Mouse (Mus musculus): ENCODE measurements around the gene Gna13.
"Not testable (repeated sequence)": the region's sequence is repeated elsewhere in the genome, so short reads cannot be mapped to it uniquely, and the experiment has no call there.

The Gna13 gene

DNA sequence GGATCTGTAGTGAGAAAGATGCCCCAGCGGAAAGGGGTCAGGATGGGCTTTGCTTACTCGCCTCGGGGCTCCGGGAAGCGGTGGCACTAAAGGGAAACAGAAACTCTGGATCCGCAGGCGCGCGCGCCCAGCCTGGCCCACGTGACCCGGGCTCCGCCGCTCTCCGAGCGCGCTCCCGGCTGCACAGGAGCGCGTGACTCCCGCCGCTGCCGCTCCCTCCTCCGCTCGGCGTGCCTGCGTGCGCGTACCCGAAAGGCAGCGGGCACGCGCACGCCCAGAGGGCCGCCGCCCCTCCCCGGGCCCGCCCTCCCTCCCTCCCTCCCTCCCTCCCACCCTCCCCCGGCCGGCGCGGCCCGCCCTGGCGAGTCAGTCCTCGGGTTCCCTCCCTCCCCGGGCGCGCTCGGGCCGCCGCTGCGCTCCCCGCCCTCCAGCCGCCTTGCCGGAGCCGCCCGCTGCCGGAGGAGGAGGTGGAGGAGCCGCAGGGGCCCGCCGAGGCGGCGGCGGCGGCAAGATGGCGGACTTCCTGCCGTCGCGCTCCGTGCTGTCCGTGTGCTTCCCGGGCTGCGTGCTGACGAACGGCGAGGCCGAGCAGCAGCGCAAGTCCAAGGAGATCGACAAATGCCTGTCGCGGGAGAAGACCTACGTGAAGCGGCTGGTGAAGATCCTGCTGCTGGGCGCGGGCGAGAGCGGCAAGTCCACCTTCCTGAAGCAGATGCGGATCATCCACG is at the start of gene Gna13:
Gna13 (plus strand) TSS at position 369 of the 728 bp plus-strand sequence.
- peak; percentile 89 to 90 for DNase-seq (ENCODE audit: low spot score in 2 of 2)

DNA sequence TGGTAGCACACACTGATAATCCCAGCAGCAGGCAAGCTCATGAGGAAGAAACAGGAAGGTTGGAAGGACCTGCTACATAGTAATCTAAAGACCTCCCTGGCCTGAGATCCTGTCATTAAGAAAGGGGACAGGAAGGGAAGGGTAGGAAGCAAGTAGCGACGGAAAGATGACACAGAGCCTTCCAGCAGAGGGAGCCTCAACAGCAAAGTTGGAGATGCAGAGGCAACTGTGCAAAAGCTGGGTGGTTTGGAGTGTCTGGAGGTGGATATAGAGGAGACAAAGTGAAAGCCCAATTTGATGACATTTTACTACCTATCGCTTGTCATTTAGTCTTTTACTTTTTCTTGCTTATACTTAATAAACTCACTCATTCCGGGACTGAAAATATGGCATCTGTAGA is 45.7 kb upstream of the Gna13 start:
- peak; percentile 19 to 24 for DNase-seq (ENCODE audit: low spot score in 2 of 2)

DNA sequence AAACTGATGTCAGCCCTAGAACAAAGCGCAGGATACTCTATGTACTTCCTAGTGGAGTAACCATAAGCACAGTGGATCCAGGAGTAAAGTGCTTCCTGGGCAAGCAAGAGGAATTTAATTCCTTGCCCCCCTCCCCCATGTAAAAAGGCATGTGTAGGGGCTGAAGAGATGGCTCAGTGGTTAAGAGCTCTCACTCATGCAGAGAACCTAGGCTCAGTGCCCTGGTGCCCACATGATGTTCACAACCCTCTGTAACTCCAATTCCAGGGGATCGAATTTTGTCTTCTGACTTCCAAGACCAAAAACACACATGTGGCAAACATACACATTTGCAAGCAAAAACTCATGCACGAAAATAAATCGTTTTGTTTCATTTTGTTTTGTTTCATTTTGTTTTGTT is 43.2 kb upstream of the Gna13 start:
- DNase-seq (ENCODE audit: low spot score in 2 of 2): no peak

DNA sequence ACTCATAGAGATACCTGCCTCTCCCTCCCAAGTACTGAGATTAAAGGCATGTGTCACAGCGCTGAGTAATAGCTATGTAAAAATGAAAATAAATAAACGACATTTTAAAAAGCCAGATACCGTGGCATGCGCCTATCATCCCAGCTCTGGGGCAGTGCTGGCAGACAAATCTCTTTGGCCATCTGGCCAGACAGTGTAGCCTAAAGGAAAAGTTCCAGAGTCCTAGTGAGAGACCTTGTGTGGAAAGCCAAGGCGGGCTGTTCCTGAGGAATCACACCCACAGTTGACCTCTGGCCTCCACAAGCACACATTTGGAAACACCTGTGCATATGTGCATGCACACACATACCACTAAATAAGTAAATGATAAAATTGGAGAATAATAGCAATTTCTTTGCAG is 42.7 kb upstream of the Gna13 start:
- DNase-seq (ENCODE audit: low spot score in 2 of 2): no peak

DNA sequence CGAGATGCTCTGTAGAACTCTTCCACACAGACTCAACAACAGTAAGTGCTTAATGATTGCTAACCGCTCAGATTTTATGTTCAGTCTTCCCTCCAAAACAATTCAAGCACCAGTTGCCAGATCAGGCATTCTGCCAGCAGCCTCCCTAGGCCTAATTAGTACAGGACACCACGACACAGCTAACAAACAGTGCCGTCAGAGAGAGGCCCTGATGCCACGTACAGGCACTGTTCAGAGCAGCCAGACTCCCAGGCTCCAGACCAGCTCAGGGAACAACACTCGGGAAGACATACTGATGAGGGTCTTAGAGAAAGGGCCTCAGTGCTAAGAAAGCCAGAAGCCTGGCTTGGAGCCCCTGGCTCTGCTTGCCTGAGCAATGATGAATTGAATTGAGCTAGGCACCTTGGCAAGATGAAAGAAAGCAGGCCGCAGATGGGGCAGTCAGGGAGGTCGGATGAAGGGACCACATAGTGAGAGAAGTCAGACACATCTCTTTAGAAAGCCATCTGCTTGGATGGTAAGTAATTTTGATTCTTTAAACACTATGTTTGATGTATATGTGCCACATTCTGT is 42.2 kb upstream of the Gna13 start:
- no peak for DNase-seq (ENCODE audit: low spot score in 2 of 2)

DNA sequence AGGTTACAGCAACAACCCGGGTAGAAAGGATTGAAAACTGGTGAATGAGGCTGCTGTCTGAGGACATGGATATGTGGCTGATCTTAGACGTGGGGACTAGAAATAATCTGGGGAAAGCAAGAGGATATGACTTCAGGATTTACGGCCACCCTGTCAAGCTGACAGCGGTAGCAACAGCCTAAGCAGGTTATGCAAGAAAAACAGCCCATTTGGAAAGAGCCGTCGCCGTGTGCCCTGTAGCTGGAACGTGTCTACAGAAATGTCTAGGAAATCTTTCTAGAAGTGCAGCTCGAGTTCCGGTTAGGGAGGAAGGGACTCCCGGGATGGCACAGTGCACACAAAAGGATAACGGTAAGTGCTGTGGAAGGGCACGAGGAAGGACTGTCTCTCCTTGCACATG is 36.4 kb upstream of the Gna13 start:
- DNase-seq (ENCODE audit: low spot score in 2 of 2): no peak

DNA sequence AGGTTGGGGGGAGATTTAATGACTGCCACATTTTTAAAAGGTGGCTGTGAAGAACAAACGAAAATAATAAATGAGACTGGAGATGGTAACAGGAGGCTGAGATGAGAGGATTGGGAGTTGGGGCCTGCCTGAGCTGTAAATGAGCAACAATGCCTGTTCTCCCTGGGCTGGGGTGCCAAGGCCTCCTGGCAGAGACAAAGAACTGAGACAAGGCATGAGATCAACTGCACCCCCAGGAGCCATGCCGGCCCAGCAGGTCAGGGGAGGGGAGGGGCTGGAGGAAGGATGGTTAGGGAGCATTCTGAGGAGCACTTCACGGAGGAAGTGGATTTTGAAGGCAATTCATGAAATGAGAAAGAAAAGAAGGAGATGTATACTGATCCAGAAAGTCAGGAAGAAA is 35.2 kb upstream of the Gna13 start:
- DNase-seq (ENCODE audit: low spot score in 2 of 2): no peak

DNA sequence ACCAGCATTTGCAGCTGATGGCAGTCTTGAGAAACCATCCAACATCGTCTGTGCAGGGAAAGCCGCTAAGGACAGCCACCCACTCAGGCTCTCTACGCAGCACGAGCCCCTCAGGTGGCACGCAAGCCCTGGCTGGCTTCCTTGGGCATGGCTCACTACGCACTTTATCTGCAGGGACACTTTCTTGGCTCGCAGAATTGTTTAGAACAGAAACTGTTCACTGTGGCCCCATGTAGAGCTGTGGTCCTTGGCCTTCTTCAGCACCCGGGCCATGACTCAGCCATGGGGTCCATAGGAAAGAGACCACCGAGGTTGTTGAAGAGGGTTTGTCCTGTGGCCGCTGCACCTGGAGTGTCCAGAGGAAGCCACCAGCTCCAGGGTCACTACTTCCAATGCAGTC is 34.7 kb upstream of the Gna13 start:
- no peak for DNase-seq (ENCODE audit: low spot score in 2 of 2)

DNA sequence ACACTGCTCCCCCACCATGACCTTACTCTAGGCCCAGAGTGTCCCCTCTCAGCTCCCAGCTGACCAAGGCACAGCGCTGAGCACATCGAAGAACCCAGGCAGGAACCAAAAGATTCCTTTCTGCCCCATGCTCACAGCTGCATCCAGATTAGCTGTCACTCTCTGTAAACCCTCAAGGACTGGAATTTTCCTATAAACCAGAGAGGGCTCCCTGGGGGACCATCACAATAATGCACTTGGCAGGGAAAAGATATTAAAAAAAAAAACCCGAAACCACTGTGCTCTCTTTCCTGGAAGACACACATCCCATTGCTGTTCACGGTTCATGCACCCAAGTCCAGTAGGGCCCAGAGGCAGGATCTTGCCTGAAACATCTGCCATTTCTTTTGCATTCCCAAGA is 33.3 kb upstream of the Gna13 start:
- no peak for DNase-seq (ENCODE audit: low spot score in 2 of 2)

DNA sequence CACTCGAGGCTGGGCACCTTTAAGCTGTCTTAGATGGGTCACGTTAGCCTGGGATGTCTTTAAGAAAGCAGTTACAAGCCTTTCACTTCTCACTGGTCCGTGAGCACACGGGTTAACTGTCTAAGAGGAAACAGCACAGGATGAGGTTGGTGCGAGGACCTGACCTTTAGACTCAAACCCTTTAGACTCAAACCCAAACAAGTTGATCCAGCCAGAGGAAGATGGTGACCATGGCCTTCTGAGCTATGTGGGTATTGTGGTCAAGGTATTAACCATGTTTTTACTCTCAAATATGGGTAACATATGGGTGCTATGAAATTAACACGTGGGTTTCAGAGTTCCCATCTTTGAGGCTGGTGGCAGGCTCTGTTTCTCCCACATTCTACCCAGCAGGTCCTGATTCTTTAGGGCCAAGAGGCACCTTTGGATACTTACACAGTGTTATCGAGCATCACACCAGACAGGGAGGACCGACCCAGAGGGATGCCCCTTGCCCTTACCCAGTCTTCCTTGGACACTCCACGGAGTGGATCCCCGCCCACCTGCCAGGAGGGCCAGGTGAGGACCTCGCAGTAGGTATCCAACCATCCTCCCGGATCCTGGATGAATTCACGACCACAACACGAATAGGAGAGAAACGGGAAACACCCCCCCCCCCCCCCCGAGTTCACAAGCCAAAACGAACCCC is 31.8 kb upstream of the Gna13 start:
- DNase-seq (ENCODE audit: low spot score in 2 of 2): no peak

DNA sequence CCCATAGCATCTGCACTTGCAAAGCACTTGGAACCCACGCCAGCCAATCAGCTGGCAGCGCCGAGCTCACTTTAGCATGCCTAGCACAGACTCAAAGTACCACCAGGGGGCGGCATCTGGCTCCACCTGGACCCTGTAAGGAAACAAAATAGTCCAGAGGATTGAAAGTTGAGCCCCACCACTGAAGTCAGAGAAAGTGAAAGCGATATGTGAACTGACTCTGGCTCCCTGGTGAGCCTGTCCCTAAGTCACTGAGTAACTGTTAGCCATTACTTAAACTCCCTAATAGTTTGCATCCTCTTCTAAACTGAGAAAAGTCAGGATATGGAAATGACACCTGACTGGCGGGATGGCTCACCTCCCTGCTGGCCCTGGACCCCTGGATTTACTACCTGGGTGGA is 31.2 kb upstream of the Gna13 start:
- DNase-seq (ENCODE audit: low spot score in 2 of 2): peak; percentile 90 to 92

DNA sequence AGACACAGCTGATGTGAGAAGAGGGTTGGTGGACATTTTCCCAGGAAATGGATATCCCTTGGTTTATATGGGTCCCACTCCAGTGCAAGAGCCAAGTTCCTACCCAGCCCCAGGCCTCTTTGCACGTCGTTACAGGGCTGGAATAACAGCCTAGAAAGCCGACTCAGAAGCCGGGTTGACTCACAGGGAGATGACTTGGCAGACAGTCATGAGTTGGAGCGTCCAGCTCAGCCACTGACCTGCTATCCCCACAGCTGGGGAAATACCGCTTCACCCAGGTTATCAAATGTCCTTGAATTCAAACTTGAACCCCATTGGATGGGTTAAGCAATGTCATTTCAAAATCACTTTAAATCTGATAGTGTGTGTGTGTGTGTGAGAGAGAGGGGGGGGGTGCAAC is 29.9 kb upstream of the Gna13 start:
- DNase-seq (ENCODE audit: low spot score in 2 of 2): no peak

DNA sequence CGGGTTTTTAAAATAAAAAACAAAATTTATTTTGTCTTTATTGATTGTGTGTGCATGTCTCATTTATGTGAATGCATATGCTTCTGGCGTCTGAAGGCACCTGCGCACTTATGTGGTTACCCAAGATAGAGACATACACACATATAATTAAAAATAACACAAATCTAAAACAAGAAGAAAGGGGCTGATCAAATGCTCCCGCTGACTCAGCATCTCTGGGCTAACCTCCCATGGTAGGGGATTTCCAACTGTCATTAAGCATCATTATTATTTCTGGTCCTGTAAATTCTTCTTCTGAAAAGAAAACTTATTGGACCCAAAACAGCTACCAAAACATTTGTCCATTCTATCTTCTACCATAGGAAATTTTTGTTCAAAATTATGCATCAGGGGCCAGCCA is 27.9 kb upstream of the Gna13 start:
- no peak for DNase-seq (ENCODE audit: low spot score in 2 of 2)

DNA sequence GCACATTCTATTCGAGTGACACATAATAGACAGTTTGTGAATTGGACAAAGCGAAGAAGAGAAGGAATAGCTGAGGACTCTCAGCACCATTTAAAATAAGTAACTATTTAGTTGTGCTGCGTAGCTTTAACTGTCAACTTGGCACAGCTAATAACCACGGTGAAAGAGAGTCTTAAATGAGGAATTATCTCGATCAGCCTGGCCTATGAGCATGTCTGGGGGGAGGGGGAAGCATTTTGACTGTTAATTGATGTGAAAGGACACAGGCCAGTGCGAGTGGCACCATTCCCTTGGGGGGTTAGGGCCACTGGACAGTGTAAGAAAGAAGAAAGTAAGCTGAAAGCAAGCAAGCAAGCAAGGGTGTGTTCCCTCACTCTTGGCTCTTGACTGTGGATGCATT is 26.7 kb upstream of the Gna13 start:
- DNase-seq (ENCODE audit: low spot score in 2 of 2): no peak

DNA sequence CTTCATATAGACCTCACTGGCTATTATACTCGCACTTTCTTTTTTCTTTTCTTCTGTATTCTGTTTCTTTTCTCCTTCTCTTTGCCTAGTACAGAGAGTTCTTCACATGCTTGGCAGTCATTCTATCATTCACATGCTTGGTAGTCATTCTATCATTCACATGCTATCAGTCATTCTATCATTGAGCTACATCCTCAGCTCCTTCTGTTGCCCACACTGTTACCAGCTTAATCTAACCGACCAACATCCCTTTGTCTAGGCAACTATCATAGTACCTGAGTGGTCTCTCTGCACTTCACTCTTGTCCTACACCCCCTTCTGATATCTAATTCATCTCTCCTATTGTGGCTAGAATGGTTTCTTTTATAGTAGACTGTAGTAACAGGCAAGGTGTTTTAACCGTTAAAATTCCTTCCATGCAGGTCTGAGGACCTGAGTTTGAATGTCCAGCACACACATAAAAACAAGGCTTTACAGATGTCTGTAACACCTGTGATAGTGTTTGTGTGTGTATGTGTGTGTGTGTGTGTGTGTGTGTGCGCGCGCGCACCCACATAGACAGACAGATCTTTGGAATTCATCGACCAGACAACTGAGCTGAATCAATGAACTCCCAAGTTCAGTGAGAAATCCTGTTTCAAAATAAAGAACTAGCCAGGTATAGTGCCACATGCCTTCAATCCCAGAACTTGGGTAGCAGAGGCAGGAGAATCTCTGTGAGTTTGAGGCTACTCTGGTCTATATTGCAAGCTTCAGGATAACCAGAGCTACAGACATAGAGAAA is 23.3 kb upstream of the Gna13 start:
- no peak for DNase-seq (ENCODE audit: low spot score in 2 of 2)

DNA sequence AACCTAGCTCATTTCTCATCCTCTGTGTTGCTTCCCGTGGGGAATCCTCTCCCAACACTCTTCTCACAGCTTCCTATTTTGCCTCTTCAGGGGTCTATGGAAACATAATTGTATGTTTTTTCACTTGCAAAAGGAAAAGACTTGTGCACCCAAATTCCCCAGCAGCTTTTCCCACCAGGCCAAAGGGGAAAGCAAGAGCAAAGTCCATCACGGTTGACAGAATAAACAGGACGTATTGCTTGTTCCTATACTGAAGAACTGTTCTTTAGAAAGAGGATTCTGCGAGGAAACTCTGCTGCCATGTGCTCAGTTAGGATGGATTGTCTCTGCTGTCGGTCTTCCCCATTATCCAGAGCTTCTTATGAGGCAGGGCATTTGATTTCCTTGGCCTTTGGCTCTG is 22.1 kb upstream of the Gna13 start:
- no peak for DNase-seq (ENCODE audit: low spot score in 2 of 2)

DNA sequence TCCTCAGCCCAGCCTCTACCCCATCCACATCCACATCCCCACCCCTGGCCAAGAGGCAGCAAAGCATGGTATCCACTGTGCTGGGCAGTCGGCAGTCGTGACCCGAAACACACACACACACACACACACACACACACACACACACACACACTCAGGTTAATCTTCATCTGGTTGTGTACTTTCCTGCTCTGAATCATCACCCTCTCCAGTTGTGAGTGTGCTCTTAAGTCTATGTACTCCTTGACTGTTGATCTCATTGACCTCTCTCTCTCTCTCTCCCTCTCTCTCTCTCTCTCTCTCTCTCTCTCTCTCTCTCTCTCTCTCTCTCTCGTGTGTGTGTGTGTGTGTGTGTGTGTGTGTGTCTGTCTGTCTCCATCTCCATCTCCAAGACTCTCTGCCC is 20.0 kb upstream of the Gna13 start:
- not testable (repeated sequence) for DNase-seq (ENCODE audit: low spot score in 2 of 2)

DNA sequence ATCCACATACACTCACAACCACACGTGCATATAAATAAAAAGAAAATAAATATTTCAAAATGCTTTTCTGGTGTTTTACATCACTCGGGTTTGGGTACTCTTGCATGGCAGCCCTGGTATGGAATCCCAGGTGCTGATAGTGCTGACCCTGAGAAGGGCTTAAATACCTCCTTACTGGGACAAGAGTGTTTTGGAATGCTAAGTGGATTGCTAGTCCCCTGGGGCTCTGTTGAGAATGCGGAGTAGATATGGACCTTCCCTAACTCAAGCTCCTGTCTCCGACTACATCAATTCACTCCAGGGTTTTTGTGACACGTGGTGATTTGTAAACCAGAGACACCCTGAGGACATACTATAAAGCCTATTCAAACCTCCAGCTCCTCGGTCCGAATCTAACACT is 19.1 kb upstream of the Gna13 start:
- no peak for DNase-seq (ENCODE audit: low spot score in 2 of 2)

DNA sequence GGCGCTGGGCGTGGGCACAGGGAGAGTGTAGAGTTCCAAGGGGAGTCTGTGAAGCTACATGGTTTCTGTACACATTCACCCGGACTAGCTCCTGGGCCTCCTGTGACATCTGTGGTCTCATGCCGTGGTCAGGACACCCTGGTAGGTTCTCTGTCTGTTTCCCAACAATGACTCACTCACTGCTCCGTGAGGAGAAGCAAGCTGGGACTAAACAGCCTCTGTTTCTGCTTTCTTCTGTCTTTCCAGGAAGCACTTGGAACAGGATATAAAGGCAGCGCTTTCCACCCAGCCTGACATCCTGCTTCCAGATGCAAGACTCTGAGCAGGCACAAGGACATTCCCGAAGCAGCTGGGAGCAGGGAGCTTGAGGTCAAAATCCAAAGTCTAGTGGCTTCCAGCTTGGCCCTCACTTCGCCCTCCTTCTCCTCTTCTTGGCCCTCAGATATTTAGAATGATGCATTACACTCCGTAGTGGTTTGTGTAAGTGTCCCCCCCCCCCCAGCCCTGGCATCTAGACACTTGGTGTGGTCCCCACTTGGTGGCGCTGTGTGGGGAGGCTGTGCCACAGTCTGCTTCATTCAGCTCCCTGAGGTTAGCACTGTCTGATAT is 18.5 kb upstream of the Gna13 start:
- DNase-seq (ENCODE audit: low spot score in 2 of 2): no peak

DNA sequence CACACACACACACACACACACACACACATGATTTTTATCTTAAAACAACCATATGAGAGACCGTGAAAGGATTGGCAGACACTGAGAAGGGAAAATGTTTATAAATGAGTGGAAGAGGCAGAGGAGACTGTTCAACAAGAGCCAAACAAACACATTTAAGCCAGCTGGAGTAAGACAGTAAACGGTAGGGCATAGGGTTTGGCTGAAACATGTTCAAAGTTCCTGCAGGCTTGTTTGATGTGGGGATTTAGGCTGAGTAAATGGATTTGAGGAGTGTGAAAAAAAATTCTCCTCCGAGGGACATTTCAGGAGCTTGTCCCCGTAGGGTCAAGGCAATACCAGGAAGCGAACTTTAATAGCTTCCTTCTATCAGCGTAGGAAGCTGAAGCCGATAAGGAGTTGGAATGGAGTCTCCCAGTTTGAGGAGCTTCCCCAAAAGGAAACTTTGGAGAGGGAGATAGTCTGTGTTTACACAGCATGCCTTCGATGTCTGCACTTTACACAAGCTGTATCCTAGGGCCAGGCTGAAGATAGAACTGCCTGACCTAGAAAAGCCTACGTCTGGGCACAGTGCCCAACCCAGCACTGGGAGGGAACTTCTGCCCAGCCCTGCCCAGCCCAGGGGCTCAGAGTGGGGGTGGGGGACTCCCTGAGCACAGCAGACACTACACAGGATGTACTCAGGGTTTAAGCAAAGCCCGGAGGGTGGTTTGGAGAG is 15.2 kb upstream of the Gna13 start:
- DNase-seq (ENCODE audit: low spot score in 2 of 2): peak; percentile 60 to 63

DNA sequence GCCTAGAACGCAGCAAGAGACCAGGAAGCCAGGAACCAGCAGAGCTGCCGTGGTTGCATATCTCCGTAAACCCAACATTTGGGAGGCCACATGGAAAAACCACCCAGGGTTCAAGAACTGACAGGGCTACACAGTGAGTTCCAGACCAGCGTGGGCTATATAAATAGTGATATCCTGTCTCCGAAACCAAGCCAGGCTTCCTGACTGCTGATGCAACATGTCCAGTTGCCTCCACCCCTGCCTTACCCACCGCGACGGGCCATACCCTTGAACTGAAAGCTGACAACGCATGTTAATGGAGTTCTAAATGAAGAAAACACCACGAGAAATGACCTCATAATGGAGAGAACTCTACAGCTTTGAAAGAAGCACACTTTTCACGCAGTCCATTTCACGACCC is 14.2 kb upstream of the Gna13 start:
- no peak for DNase-seq (ENCODE audit: low spot score in 2 of 2)
